Comparison of ENCODE assay signal across 13 mouse cellular contexts in the genomic region with DNA sequence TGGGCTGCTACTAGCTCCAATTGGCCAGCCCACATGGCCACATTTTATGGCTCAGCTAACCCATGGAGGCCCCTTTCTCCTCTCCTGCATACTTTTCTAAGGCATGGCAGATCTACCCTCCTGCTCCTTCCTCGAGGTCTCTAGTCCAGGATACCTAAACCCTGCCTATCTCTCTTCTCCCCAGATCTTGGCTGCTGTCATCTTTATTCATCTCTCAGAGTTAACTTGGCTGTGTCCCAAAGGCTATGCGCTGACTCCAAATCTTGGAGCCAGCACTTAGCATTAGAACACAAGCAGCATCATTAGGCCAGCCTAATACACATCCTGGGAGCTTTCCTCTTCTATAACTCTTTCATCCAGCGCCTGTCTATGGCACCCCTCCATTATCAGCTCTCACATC.
"Had no signal": no experiment of that assay in that cellular context is flagged by ENCODE, and none has a peak within 500 bp of the region (broad histone marks: within the 10 kb centered on the region; RNA-seq: fewer than 3 reads in every experiment).

No protein-coding gene starts in this region.

- H3K4me2 ChIP-seq: limb, embryonic 12.5 days; liver, embryonic 13.5 days; midbrain, embryonic 11.5 days had no signal

- H3K36me3 ChIP-seq: limb, embryonic 12.5 days; liver, embryonic 13.5 days had no signal

- DNase-seq: kidney, postnatal 10 days; kidney, postnatal 4 days; liver; liver, embryonic 13.5 days; liver, postnatal 0 days; right cerebral cortex, postnatal 14 days; thymus, postnatal 4 days had no signal

- H3K4me3 ChIP-seq: layer of hippocampus, adult 2 months; limb, embryonic 12.5 days; liver, embryonic 13.5 days; megakaryocyte, embryonic 14.5 days had no signal

- H3K9me3 ChIP-seq: limb, embryonic 12.5 days; liver, embryonic 13.5 days; megakaryocyte, embryonic 14.5 days had no signal

- H3K9ac ChIP-seq: limb, embryonic 12.5 days; liver, embryonic 13.5 days; liver, postnatal 0 days had no signal

- ATAC-seq: liver, postnatal 0 days; midbrain, embryonic 16.5 days had no signal

- H3K27me3 ChIP-seq: limb, embryonic 12.5 days; liver, embryonic 13.5 days; megakaryocyte, embryonic 14.5 days had no signal

- H3K4me1 ChIP-seq: limb, embryonic 12.5 days; liver, embryonic 13.5 days had no signal

- H3K27ac ChIP-seq: layer of hippocampus, adult 2 months; limb, embryonic 12.5 days; liver, embryonic 13.5 days; macrophage had no signal
